Mouse (Mus musculus) liver, embryonic 16.5 days (tissue): ENCODE data around the gene Xlr4b. TPM values are rescaled to one million over a fixed set of nuclear protein-coding genes. Genes with fewer than 3 reads are reported as not detected.
"Not testable (repeated sequence)": the region's sequence is repeated elsewhere in the genome, so short reads cannot be mapped to it uniquely, and the experiment has no call there.

Experiments
- ATAC-seq: fragments of 200-750 bp; cut with Nextera tagmentation; 2 replicates; pipeline ENCODE4 v1.8.0; 2017; ENCODE audit warnings: low read depth, mild to moderate bottlenecking, moderate number of reproducible peaks, moderate library complexity
- H3K27ac ChIP-seq: fragments of 300-500 bp; sonication (generic); 2 replicates; pipeline ENCODE4 v1.5.1; 2014; ENCODE audit warnings: mild to moderate bottlenecking, low read length
- H3K27me3 ChIP-seq: fragments of 300-500 bp; sonication (generic); 2 replicates; pipeline ENCODE4 v1.6.1; 2014; ENCODE audit warnings: low read depth, low read length, mixed read lengths; ENCODE audit not compliant: control insufficient read depth, insufficient read depth
- H3K36me3 ChIP-seq: fragments of 300-500 bp; sonication (generic); 2 replicates; pipeline ENCODE4 v1.6.1; 2014; ENCODE audit warnings: mild to moderate bottlenecking; ENCODE audit not compliant: control insufficient read depth, insufficient read depth
- H3K4me1 ChIP-seq: fragments of 300-500 bp; sonication (generic); 2 replicates; pipeline ENCODE4 v1.6.1; 2014; ENCODE audit warnings: low read depth, low read length, mixed read lengths; ENCODE audit not compliant: control insufficient read depth
- H3K4me2 ChIP-seq: fragments of 300-500 bp; sonication (generic); 2 replicates; pipeline ENCODE4 v1.6.1; 2014; ENCODE audit warnings: low read depth, low read length, mixed read lengths
- H3K4me3 ChIP-seq: fragments of 300-500 bp; sonication (generic); 2 replicates; pipeline ENCODE4 v1.5.1; 2014; ENCODE audit warnings: low read depth, mild to moderate bottlenecking, low read length
- H3K9ac ChIP-seq: fragments of 300-500 bp; sonication (generic); 2 replicates; pipeline ENCODE4 v1.6.1; 2014; ENCODE audit warnings: low read depth, low read length
- H3K9me3 ChIP-seq: fragments of 300-500 bp; sonication (generic); replicated peaks from 2 replicates; pipeline ENCODE4 v1.6.1; 2016; ENCODE audit warnings: low read length; ENCODE audit not compliant: control insufficient read depth
- WGBS: fragments of 180-500 bp; shearing (Covaris S2); extraction: QIAGEN DNeasy Blood & Tissue Kit; methylation state at CpG from one replicate; pipeline ENCODE4 v1.1.7; 2014; ENCODE audit not compliant: insufficient replicate concordance; 5-methylcytosine and 5-hydroxymethylcytosine counted together
- polyA plus RNA-seq: library from polyadenylated mRNA; unstranded; fragments of >200 nt; fragmentation: Nextera tagmentation; extraction: Ambion mirVana; gene quantifications from 2 replicates; pipeline ENCODE4 v1.2.1, GENCODE M21; 2015

The Xlr4b gene
- 1.3 and 1.4 TPM in 2 replicates for polyA plus RNA-seq

GRCm38 (mm10) chrX:73213819-73214564, at the start of gene Xlr4b:
Gene Xlr4b, plus strand, starts transcription at chrX:73214333.
- H3K27ac ChIP-seq, H3K36me3 ChIP-seq, H3K27me3 ChIP-seq, ATAC-seq, H3K4me1 ChIP-seq, H3K4me2 ChIP-seq, H3K9me3 ChIP-seq, H3K4me3 ChIP-seq, H3K9ac ChIP-seq: not testable (repeated sequence)
- 54% methylated on average over 12 of the region's 19 CpGs for WGBS

- not testable (repeated sequence) for H3K9ac ChIP-seq, H3K9me3 ChIP-seq, H3K4me1 ChIP-seq, H3K36me3 ChIP-seq, H3K27me3 ChIP-seq, ATAC-seq, H3K27ac ChIP-seq, H3K4me3 ChIP-seq, H3K4me2 ChIP-seq
- 77% methylated on average over 6 of the region's 15 CpGs for WGBS
These were observed 37.2 kb upstream of the Xlr4b start, which contains the start of gene Spin2d for GRCm38 (mm10) chrX:73176889-73177288. Gene Spin2d, minus strand, starts transcription at chrX:73176989.

GRCm38 (mm10) chrX:73191934-73192333, 22.2 kb upstream of the Xlr4b start, which contains the start of gene Xlr3b:
Gene Xlr3b, plus strand, starts transcription at chrX:73192207.
- not testable (repeated sequence) for H3K4me2 ChIP-seq, H3K4me3 ChIP-seq, H3K27me3 ChIP-seq, ATAC-seq, H3K36me3 ChIP-seq, H3K9ac ChIP-seq, H3K4me1 ChIP-seq, H3K9me3 ChIP-seq, H3K27ac ChIP-seq
- WGBS = 67% methylated on average over 11 of the region's 12 CpGs

DNA sequence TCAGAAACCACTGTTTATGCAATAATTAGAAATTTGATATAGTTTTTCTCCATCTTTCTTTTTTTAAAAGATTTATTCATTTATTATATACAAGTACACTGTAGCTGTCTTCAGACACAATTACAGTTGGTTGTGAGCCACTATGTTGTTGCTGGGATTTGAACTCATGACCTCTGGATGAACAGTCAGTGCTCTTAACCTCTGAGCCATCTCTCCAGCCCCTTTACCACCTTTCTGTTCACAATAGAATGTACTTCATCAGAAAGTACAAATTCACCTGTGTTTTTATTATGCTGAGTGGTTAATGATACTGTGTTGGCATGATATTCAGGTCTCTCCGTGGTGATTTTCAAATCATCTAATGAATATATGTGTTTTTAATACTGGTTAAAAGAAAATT, 11.2 kb downstream of the Xlr4b start:
- 56% methylated on average over 1 of the region's 1 CpGs for WGBS
- Histone ChIP-seq H3K4me3 (no peak overlapping the region), H3K4me2 (no peak overlapping the region), H3K9me3 (no peaks in the 10 kb centered on the region), H3K9ac (no peak overlapping the region), H3K27ac (no peak overlapping the region), H3K27me3 (no peaks in the 10 kb centered on the region), H3K36me3 (no peaks in the 10 kb centered on the region), H3K4me1 (no peaks in the 10 kb centered on the region; the same call in 1 of the 2 replicates)
- ATAC-seq = no peak

GRCm38 (mm10) chrX:73227914-73228605, 13.9 kb downstream of the Xlr4b start, which contains the start of gene F8a:
Gene F8a, plus strand, starts transcription at chrX:73228291.
- Histone ChIP-seq H3K4me2 (peak within 1 kb of the TSS; percentile 75), H3K4me1 (no peaks in the 10 kb centered on the region; the same call in 1 of the 2 replicates), H3K36me3 (no peaks in the 10 kb centered on the region), H3K27me3 (no peaks in the 10 kb centered on the region), H3K9me3 (no peaks in the 10 kb centered on the region), H3K27ac (peak within 1 kb of the TSS; percentile 71), H3K4me3 (peak within 1 kb of the TSS; percentile 68), H3K9ac (peak within 1 kb of the TSS; percentile 67)
- ATAC-seq = peak; percentile 93
- WGBS = 20% methylated on average over 39 of the region's 39 CpGs

DNA sequence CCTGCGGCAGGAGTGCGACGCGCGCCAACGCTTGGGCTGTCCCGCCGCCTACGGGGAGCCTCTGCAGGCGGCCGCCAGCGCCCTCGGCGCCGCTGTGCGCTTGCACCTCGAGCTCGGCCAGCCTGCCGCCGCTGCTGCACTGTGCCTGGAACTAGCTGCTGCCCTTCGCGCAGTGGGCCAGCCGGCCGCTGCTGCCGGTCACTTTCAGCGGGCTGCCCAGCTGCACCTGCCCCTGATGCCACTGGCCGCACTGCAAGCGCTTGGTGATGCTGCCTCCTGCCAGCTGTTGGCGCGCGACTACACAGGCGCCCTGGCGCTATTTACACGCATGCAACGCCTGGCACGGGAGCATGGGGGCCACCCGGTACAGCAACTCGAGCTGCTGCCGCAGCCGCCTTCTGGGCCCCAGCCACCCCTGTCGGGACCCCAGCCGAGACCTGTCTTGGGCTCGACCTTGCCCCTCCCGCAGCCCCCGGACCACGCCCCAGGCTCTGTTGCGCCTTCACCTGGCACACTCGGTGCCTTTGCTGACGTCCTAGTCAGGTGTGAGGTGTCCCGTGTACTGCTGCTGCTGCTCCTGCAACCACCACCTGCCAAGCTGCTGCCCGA, 14.6 kb downstream of the Xlr4b start:
- Histone ChIP-seq H3K9ac (peak overlapping the region; percentile 67), H3K36me3 (no peaks in the 10 kb centered on the region), H3K9me3 (no peaks in the 10 kb centered on the region), H3K4me3 (peak overlapping the region; percentile 68), H3K27ac (no peak overlapping the region; the same call in 1 of the 2 replicates), H3K4me2 (peak overlapping the region; percentile 75), H3K27me3 (no peaks in the 10 kb centered on the region), H3K4me1 (no peaks in the 10 kb centered on the region; the same call in 1 of the 2 replicates)
- WGBS = 13% methylated on average over 51 of the region's 51 CpGs
- ATAC-seq = peak; percentile 32

GRCm38 (mm10) chrX:73229288-73229687, 15.2 kb downstream of the Xlr4b start:
- 15% methylated on average over 3 of the region's 3 CpGs for WGBS
- Histone ChIP-seq H3K9ac (no peak overlapping the region; the same call in 1 of the 2 replicates), H3K4me1 (no peaks in the 10 kb centered on the region; the same call in 1 of the 2 replicates), H3K4me2 (peak overlapping the region; percentile 75), H3K4me3 (peak overlapping the region; percentile 68), H3K27ac (no peak overlapping the region), H3K36me3 (no peaks in the 10 kb centered on the region), H3K9me3 (no peaks in the 10 kb centered on the region), H3K27me3 (no peaks in the 10 kb centered on the region)
- no peak for ATAC-seq

DNA sequence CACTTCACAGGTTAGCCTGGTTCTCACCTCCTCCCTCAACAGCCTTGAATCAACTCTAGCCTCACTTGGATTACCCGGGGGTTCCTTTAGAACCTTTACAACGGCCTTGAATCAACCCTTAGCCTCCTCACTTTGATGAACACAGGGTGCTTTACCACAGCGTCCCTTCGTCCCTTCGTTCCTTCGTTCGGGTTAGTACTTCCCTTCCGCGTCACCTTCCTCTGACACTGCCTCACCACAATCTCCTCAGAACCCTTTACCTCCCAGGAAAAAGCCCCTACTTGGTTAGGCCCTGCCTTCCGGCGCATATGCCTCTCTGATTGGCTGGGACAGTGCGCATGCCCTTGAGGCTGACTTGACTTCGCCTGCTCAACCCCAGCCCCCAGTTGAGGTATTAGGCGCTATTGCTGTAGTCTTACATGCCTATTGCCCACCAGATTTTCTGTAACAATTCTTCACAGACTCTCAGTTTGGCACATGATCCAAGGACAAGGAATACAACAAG, 28.7 kb downstream of the Xlr4b start, which contains the start of gene Xlr4c:
Gene Xlr4c, minus strand, starts transcription at position 310 of the 505 bp plus-strand sequence.
- ATAC-seq, H3K4me2 ChIP-seq, H3K4me1 ChIP-seq, H3K27ac ChIP-seq, H3K9ac ChIP-seq, H3K27me3 ChIP-seq, H3K9me3 ChIP-seq, H3K4me3 ChIP-seq, H3K36me3 ChIP-seq: not testable (repeated sequence)
- 60% methylated on average over 11 of the region's 14 CpGs for WGBS
